Mouse (Mus musculus): ENCODE results near the gene 2310022B05Rik. TPM values are rescaled to one million over a fixed set of nuclear protein-coding genes. Genes with fewer than 3 reads are reported as not detected.
A peak's percentile ranks its signal among the peaks of the same experiment; 100 is the strongest.

The 2310022B05Rik gene
- total and polyA plus RNA-seq, 2 experiments from 2014 or later = 31.4 to 87.6 TPM

DNA sequence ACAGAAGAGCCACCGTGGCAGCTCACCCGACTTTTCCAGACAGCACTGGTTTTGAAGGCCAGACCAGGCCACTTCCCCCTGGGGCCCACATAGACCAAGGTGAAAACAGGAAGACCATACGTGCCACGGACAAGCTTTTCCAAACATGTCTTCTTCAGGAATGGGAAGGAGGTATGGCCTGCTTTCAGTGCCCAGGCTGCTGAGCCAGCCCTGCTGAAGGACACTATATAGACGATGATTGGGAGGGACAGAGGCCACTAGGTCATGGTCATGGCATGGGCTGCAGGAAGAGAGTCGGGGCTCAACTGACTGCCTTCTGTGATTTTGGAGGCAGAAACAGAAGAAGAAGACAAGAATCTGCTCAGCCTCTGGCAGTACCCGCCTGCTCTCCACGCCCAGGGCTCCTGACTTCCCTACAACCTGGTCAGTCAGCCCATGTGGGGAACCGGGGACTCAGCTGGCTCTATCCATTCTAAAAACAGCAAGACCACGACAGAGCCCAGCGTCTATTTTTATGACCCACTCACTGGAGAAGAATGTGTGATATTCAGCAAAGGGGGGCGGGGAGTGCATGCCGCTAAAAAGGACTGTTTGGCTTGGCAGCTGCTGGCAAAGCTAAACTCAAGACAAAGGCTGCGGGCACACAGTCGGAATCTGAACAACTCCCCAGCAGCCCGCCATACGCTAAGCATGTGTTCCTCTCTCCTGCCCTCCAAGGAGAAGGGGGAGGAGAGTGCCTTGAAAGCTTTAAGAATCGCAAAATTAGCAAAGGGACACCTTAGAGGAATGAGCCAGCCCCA, 19.4 kb downstream of the 2310022B05Rik start:
- peaks cover 7% of the 10 kb centered on the region for H3K4me1 ChIP-seq (ENCODE audit: insufficient read depth, low read length)
- H3K36me3 ChIP-seq (ENCODE audit: insufficient read depth, low read length) = peaks cover 7% of the 10 kb centered on the region
- no peaks in the 10 kb centered on the region for H3K27me3 ChIP-seq (ENCODE audit: insufficient read depth, low read length)
- peak overlapping the region; percentile 65 for H3K27ac ChIP-seq (ENCODE audit: low read depth, low read length)
- H3K9me3 ChIP-seq (ENCODE audit: low read length) = no peaks in the 10 kb centered on the region
- no peak overlapping the region for H3K4me3 ChIP-seq (ENCODE audit: low read depth, low read length)
- 51% methylated on average over 18 of the region's 18 CpGs for WGBS
- H3K9ac ChIP-seq (replicated peaks; ENCODE audit: low read length, poor library complexity, severe bottlenecking) = no peak overlapping the region
- DNase-seq (ENCODE audit: low spot score) (peak; percentile 66), ATAC-seq (ENCODE audit: low FRiP score) (no peak)
- peak overlapping the region; percentile 6; the same call in 1 of the 2 replicates for H3K4me2 ChIP-seq (ENCODE audit: low read depth, low read length, poor library complexity, severe bottlenecking)
- no peak for TF ChIP-seq CTCF (IDR thresholded peaks at IDR 0.05)

DNA sequence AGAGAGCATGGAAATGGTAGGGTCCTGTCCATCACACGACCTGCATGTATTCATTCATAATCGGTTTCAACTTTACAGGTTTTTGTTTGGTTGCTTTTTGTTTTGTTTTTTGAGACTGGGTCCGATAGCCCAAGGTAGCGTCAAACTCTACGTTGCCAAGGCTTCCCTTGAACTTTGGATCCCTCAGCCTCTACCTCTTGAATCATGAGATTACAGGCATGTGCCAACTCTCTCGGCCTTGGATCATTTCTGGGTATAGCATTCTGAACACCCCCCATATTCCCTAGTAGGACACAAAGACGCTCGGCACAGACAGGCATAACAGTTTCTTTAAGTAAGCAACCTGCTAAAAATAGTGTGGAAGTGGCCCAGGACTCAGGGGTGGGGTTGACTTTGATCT, 21.6 kb downstream of the 2310022B05Rik start:
- ATAC-seq (ENCODE audit: low FRiP score) = no peak
- 96% methylated on average over 8 of the region's 8 CpGs for WGBS
- no peaks in the 10 kb centered on the region for H3K27me3 ChIP-seq (ENCODE audit: insufficient read depth, low read length)
- no peak overlapping the region for H3K27ac ChIP-seq (ENCODE audit: low read depth, low read length)
- no peak overlapping the region for H3K4me2 ChIP-seq (ENCODE audit: low read depth, low read length, poor library complexity, severe bottlenecking)
- no peaks in the 10 kb centered on the region for H3K9me3 ChIP-seq (ENCODE audit: low read length)
- peaks cover 29% of the 10 kb centered on the region for H3K36me3 ChIP-seq (ENCODE audit: insufficient read depth, low read length)
- H3K4me3 ChIP-seq (ENCODE audit: low read depth, low read length) = no peak overlapping the region
- TF ChIP-seq CTCF (IDR thresholded peaks at IDR 0.05) = no peak
- DNase-seq (ENCODE audit: low spot score) = no peak
- H3K9ac ChIP-seq (replicated peaks; ENCODE audit: low read length, poor library complexity, severe bottlenecking) = no peak overlapping the region
- H3K4me1 ChIP-seq (ENCODE audit: insufficient read depth, low read length) = peaks cover 7% of the 10 kb centered on the region

DNA sequence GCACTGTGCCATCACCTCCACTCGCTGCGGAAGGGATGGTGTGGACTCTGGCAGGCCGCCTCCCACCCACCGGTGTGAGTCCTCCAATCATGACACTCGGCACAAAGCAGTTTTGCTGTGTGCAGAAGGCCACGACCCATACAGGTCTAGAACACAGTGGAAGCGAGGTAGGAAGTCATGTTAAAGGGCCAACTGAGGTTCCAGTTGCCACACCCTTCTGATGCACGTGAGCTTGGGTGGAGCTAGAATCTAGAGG, 28.0 kb downstream of the 2310022B05Rik start:
- 87% methylated on average over 8 of the region's 8 CpGs for WGBS
- Histone ChIP-seq H3K4me2 (ENCODE audit: low read depth, low read length, poor library complexity, severe bottlenecking) (no peak overlapping the region), H3K9me3 (ENCODE audit: low read length) (no peaks in the 10 kb centered on the region), H3K27me3 (ENCODE audit: insufficient read depth, low read length) (no peaks in the 10 kb centered on the region), H3K9ac (replicated peaks; ENCODE audit: low read length, poor library complexity, severe bottlenecking) (no peak overlapping the region), H3K36me3 (ENCODE audit: insufficient read depth, low read length) (peaks cover 42% of the 10 kb centered on the region), H3K4me1 (ENCODE audit: insufficient read depth, low read length) (no peaks in the 10 kb centered on the region), H3K27ac (ENCODE audit: low read depth, low read length) (no peak overlapping the region), H3K4me3 (ENCODE audit: low read depth, low read length) (no peak overlapping the region)
- ATAC-seq (ENCODE audit: low FRiP score) (no peak), DNase-seq (ENCODE audit: low spot score) (no peak)
- no peak for TF ChIP-seq CTCF (IDR thresholded peaks at IDR 0.05)

GRCm38 (mm10) chr8:124634411-124635246, 28.5 kb downstream of the 2310022B05Rik start:
- no peak for TF ChIP-seq CTCF (IDR thresholded peaks at IDR 0.05)
- Histone ChIP-seq H3K9ac (replicated peaks; ENCODE audit: low read length, poor library complexity, severe bottlenecking) (no peak overlapping the region), H3K4me2 (ENCODE audit: low read depth, low read length, poor library complexity, severe bottlenecking) (no peak overlapping the region), H3K9me3 (ENCODE audit: low read length) (no peaks in the 10 kb centered on the region), H3K27me3 (ENCODE audit: insufficient read depth, low read length) (no peaks in the 10 kb centered on the region), H3K27ac (ENCODE audit: low read depth, low read length) (no peak overlapping the region), H3K4me1 (ENCODE audit: insufficient read depth, low read length) (no peaks in the 10 kb centered on the region), H3K36me3 (ENCODE audit: insufficient read depth, low read length) (peaks cover 42% of the 10 kb centered on the region), H3K4me3 (ENCODE audit: low read depth, low read length) (no peak overlapping the region)
- no peak for DNase-seq (ENCODE audit: low spot score)
- no peak for ATAC-seq (ENCODE audit: low FRiP score)
- WGBS = 71% methylated on average over 13 of the region's 13 CpGs

DNA sequence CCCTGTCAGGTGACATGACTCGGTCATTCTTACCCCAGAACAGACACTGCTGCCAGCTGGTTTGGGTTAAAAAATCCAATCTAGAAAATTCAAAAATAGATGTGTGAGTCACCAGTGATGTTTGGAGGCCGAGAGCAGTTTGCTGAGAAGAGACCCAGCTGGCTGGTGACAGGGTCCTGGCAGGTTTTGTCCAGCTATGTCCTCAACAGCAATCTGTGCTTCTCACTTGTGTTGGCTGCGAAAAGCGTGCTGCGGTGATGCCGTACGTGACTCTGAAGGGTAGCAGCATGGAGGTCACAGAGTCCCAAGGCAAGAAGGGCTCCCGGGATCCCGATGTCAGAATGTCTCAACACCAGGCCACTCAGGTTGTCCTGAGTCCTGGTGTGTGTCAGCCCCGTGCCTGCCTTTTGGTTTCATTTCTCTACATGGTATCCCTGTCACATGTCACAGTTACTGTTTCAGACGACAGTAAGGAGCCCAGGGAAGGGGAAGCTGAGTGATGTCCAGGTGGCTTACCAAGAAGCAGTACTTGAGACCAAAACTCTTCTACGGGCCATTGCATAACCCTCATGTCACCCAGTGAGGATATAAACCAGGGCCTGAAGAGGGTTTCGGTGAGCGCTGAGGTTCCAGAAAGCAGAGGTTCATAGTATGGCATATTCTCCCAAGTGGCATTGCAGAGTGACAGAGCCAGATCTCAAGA, 30.0 kb downstream of the 2310022B05Rik start:
- Histone ChIP-seq H3K4me3 (ENCODE audit: low read depth, low read length) (no peak overlapping the region), H3K4me1 (ENCODE audit: insufficient read depth, low read length) (no peaks in the 10 kb centered on the region), H3K27ac (ENCODE audit: low read depth, low read length) (no peak overlapping the region), H3K4me2 (ENCODE audit: low read depth, low read length, poor library complexity, severe bottlenecking) (no peak overlapping the region), H3K36me3 (ENCODE audit: insufficient read depth, low read length) (peaks cover 28% of the 10 kb centered on the region), H3K27me3 (ENCODE audit: insufficient read depth, low read length) (no peaks in the 10 kb centered on the region), H3K9me3 (ENCODE audit: low read length) (no peaks in the 10 kb centered on the region), H3K9ac (replicated peaks; ENCODE audit: low read length, poor library complexity, severe bottlenecking) (no peak overlapping the region)
- ATAC-seq (ENCODE audit: low FRiP score) = no peak
- no peak for DNase-seq (ENCODE audit: low spot score)
- 90% methylated on average over 14 of the region's 14 CpGs for WGBS
- no peak for TF ChIP-seq CTCF (IDR thresholded peaks at IDR 0.05)
